Mouse (Mus musculus): ENCODE data around the gene Olfr156.
A peak's percentile ranks its signal among the peaks of the same experiment; 100 is the strongest.
"Not testable (repeated sequence)": the region's sequence is repeated elsewhere in the genome, so short reads cannot be mapped to it uniquely, and the experiment has no call there.

The Olfr156 gene

GRCm38 (mm10) chr4:43823845-43824337 is at the start of gene Olfr156:
Olfr156 (minus strand) TSS chr4:43823895.
- DNase-seq: peak in 1 of 2 experiments; percentile 9

GRCm38 (mm10) chr4:43869821-43870220 is 46.1 kb upstream of the Olfr156 start:
- no peak for DNase-seq

GRCm38 (mm10) chr4:43863298-43863697 is 39.6 kb upstream of the Olfr156 start:
- no peak for DNase-seq

GRCm38 (mm10) chr4:43860744-43861519 is 37.2 kb upstream of the Olfr156 start:
- peak; percentile 59 to 84 for DNase-seq

GRCm38 (mm10) chr4:43859886-43860285 is 36.2 kb upstream of the Olfr156 start:
- DNase-seq: no peak

- DNase-seq: no peak
These were observed 30.4 kb upstream of the Olfr156 start for GRCm38 (mm10) chr4:43854101-43854500.

- no peak for DNase-seq
These were observed 27.6 kb upstream of the Olfr156 start, which contains the start of gene Olfr155 for GRCm38 (mm10) chr4:43851265-43851664. Olfr155 (plus strand) TSS chr4:43851565.

- no peak for DNase-seq
These were observed 16.4 kb upstream of the Olfr156 start, which contains the start of gene Olfr157 for GRCm38 (mm10) chr4:43840101-43840500. Olfr157 (minus strand) TSS chr4:43840201.

- no peak for DNase-seq
These were observed 14.6 kb upstream of the Olfr156 start for GRCm38 (mm10) chr4:43838326-43838725.

- no peak for DNase-seq
These were observed 11.1 kb upstream of the Olfr156 start for GRCm38 (mm10) chr4:43834749-43835148.

GRCm38 (mm10) chr4:43833752-43834151 is 10.1 kb upstream of the Olfr156 start:
- DNase-seq: no peak

GRCm38 (mm10) chr4:43832031-43832430 is 8.3 kb upstream of the Olfr156 start:
- no peak for DNase-seq

- no peak for DNase-seq
These were observed 5.1 kb upstream of the Olfr156 start for GRCm38 (mm10) chr4:43828806-43829205.

GRCm38 (mm10) chr4:43822896-43823550 is 672 bp downstream of the Olfr156 start:
- no peak for DNase-seq

GRCm38 (mm10) chr4:43798936-43799335 is 24.8 kb downstream of the Olfr156 start:
- DNase-seq: no peak

GRCm38 (mm10) chr4:43795844-43796243 is 27.9 kb downstream of the Olfr156 start:
- DNase-seq: not testable (repeated sequence)

GRCm38 (mm10) chr4:43795296-43795695 is 28.4 kb downstream of the Olfr156 start:
- DNase-seq: no peak

GRCm38 (mm10) chr4:43772304-43772703 is 51.4 kb downstream of the Olfr156 start:
- no peak for DNase-seq

- no peak for DNase-seq
These were observed 52.1 kb downstream of the Olfr156 start for GRCm38 (mm10) chr4:43771626-43772025.

- DNase-seq: no peak
These were observed 52.8 kb downstream of the Olfr156 start, which contains the start of gene Olfr159 for GRCm38 (mm10) chr4:43770909-43771308. Olfr159 (minus strand) TSS chr4:43771009.

Data from kidney, postnatal 36 days (tissue).